Mouse (Mus musculus): ENCODE measurements at regions not wholly inside any gene's neighbourhood (a gene's known extent, or its start where the extent isn't known, plus 50 kb on each side); places are given as distances from the start of the nearest gene placed in this dataset.

- Histone ChIP-seq H3K27me3 (replicated peaks; ENCODE audit: control insufficient read depth, insufficient read depth, low read length) (no peaks in the 10 kb centered on the region), H3K4me3 (ENCODE audit: low read length) (no peak overlapping the region), H3K9ac (ENCODE audit: low read depth, low read length) (no peak overlapping the region), H3K36me3 (ENCODE audit: control insufficient read depth, insufficient read depth, low read length) (no peaks in the 10 kb centered on the region), H3K4me2 (ENCODE audit: low read length) (no peak overlapping the region), H3K27ac (ENCODE audit: low read depth, low read length) (no peak overlapping the region), H3K4me1 (ENCODE audit: control insufficient read depth, insufficient read depth, low read depth, low read length) (no peaks in the 10 kb centered on the region), H3K9me3 (ENCODE audit: control insufficient read depth, low read length) (no peaks in the 10 kb centered on the region)
- 86% methylated on average over 1 of the region's 1 CpGs for WGBS
- ATAC-seq = no peak
Observed at GRCm38 (mm10) chr9:98091105-98091504, 58.1 kb upstream of the Clstn2 start.

- H3K36me3 ChIP-seq (ENCODE audit: control insufficient read depth, insufficient read depth, low read length) = no peaks in the 10 kb centered on the region
- no peak overlapping the region for H3K27ac ChIP-seq (ENCODE audit: low read depth, low read length)
- no peak overlapping the region for H3K4me2 ChIP-seq (ENCODE audit: low read length)
- H3K4me1 ChIP-seq (ENCODE audit: control insufficient read depth, insufficient read depth, low read depth, low read length) = no peaks in the 10 kb centered on the region
- ATAC-seq = no peak
- no peak overlapping the region for H3K9ac ChIP-seq (ENCODE audit: low read depth, low read length)
- no peak overlapping the region for H3K4me3 ChIP-seq (ENCODE audit: low read length)
- H3K27me3 ChIP-seq (replicated peaks; ENCODE audit: control insufficient read depth, insufficient read depth, low read length) = no peaks in the 10 kb centered on the region
- H3K9me3 ChIP-seq (ENCODE audit: control insufficient read depth, low read length) = no peaks in the 10 kb centered on the region
- 82% methylated on average over 10 of the region's 10 CpGs for WGBS
Observed at GRCm38 (mm10) chr9:98095064-98095790, 62.2 kb upstream of the Clstn2 start.

GRCm38 (mm10) chr9:98123390-98123789 is 90.4 kb upstream of the Clstn2 start:
- Histone ChIP-seq H3K9me3 (ENCODE audit: control insufficient read depth, low read length) (no peaks in the 10 kb centered on the region), H3K9ac (ENCODE audit: low read depth, low read length) (no peak overlapping the region), H3K4me3 (ENCODE audit: low read length) (no peak overlapping the region), H3K4me2 (ENCODE audit: low read length) (no peak overlapping the region), H3K27ac (ENCODE audit: low read depth, low read length) (no peak overlapping the region), H3K4me1 (ENCODE audit: control insufficient read depth, insufficient read depth, low read depth, low read length) (no peaks in the 10 kb centered on the region), H3K36me3 (ENCODE audit: control insufficient read depth, insufficient read depth, low read length) (no peaks in the 10 kb centered on the region), H3K27me3 (replicated peaks; ENCODE audit: control insufficient read depth, insufficient read depth, low read length) (no peaks in the 10 kb centered on the region)
- ATAC-seq = no peak
- 56% methylated on average over 6 of the region's 6 CpGs for WGBS

- ATAC-seq = no peak
- Histone ChIP-seq H3K4me2 (ENCODE audit: low read length) (no peak overlapping the region), H3K4me3 (ENCODE audit: low read length) (no peak overlapping the region), H3K27ac (ENCODE audit: low read depth, low read length) (no peak overlapping the region), H3K9me3 (ENCODE audit: control insufficient read depth, low read length) (no peaks in the 10 kb centered on the region), H3K36me3 (ENCODE audit: control insufficient read depth, insufficient read depth, low read length) (no peaks in the 10 kb centered on the region), H3K9ac (ENCODE audit: low read depth, low read length) (no peak overlapping the region), H3K4me1 (ENCODE audit: control insufficient read depth, insufficient read depth, low read depth, low read length) (no peaks in the 10 kb centered on the region), H3K27me3 (replicated peaks; ENCODE audit: control insufficient read depth, insufficient read depth, low read length) (no peaks in the 10 kb centered on the region; the same call in 1 of the 2 replicates)
- 79% methylated on average over 4 of the region's 4 CpGs for WGBS
Observed at GRCm38 (mm10) chr9:98129596-98129995, 96.6 kb upstream of the Clstn2 start.

- peak; percentile 76 for ATAC-seq
- no peaks in the 10 kb centered on the region for H3K9me3 ChIP-seq (ENCODE audit: control insufficient read depth, low read length)
- no peaks in the 10 kb centered on the region for H3K4me1 ChIP-seq (ENCODE audit: control insufficient read depth, insufficient read depth, low read depth, low read length)
- H3K36me3 ChIP-seq (ENCODE audit: control insufficient read depth, insufficient read depth, low read length) = no peaks in the 10 kb centered on the region
- H3K9ac ChIP-seq (ENCODE audit: low read depth, low read length) = no peak overlapping the region
- no peaks in the 10 kb centered on the region; the same call in 1 of the 2 replicates for H3K27me3 ChIP-seq (replicated peaks; ENCODE audit: control insufficient read depth, insufficient read depth, low read length)
- H3K4me2 ChIP-seq (ENCODE audit: low read length) = no peak overlapping the region
- no peak overlapping the region for H3K4me3 ChIP-seq (ENCODE audit: low read length)
- 60% methylated on average over 5 of the region's 5 CpGs for WGBS
- no peak overlapping the region for H3K27ac ChIP-seq (ENCODE audit: low read depth, low read length)
Observed at GRCm38 (mm10) chr9:98130849-98131248, 97.9 kb upstream of the Clstn2 start.

DNA sequence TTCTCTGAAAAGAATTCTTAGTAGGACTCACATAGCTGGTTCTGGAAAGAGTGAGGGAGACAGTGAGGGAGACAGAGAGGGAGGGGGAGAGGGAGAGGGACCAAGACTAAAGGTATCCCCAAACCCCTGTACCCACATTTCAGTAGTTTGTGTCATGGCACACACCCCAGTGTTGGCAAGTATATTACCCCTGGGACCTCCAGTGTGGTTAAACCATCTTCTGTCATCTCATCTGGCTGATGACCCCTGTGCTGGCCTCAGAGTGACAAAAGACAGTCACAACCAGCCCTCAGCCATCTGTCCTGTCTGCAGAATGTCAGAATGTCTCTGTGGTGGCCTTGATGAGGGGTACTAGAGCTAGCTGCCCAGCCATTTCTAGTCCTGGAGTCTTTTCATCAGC is 107.6 kb upstream of the Clstn2 start:
- H3K4me1 ChIP-seq (ENCODE audit: control insufficient read depth, insufficient read depth, low read depth, low read length) = no peaks in the 10 kb centered on the region
- no peak overlapping the region for H3K4me3 ChIP-seq (ENCODE audit: low read length)
- no peak overlapping the region for H3K27ac ChIP-seq (ENCODE audit: low read depth, low read length)
- no peaks in the 10 kb centered on the region for H3K27me3 ChIP-seq (replicated peaks; ENCODE audit: control insufficient read depth, insufficient read depth, low read length)
- no peaks in the 10 kb centered on the region for H3K36me3 ChIP-seq (ENCODE audit: control insufficient read depth, insufficient read depth, low read length)
- H3K9me3 ChIP-seq (ENCODE audit: control insufficient read depth, low read length) = no peaks in the 10 kb centered on the region
- ATAC-seq = no peak
- H3K4me2 ChIP-seq (ENCODE audit: low read length) = no peak overlapping the region
- H3K9ac ChIP-seq (ENCODE audit: low read depth, low read length) = no peak overlapping the region

GRCm38 (mm10) chr9:98142121-98142520 is 109.1 kb upstream of the Clstn2 start:
- H3K9ac ChIP-seq (ENCODE audit: low read depth, low read length) = no peak overlapping the region
- no peak for ATAC-seq
- 64% methylated on average over 7 of the region's 7 CpGs for WGBS
- H3K4me3 ChIP-seq (ENCODE audit: low read length) = no peak overlapping the region
- H3K27ac ChIP-seq (ENCODE audit: low read depth, low read length) = no peak overlapping the region
- H3K4me2 ChIP-seq (ENCODE audit: low read length) = no peak overlapping the region
- no peaks in the 10 kb centered on the region for H3K36me3 ChIP-seq (ENCODE audit: control insufficient read depth, insufficient read depth, low read length)
- H3K4me1 ChIP-seq (ENCODE audit: control insufficient read depth, insufficient read depth, low read depth, low read length) = no peaks in the 10 kb centered on the region
- no peaks in the 10 kb centered on the region for H3K27me3 ChIP-seq (replicated peaks; ENCODE audit: control insufficient read depth, insufficient read depth, low read length)
- H3K9me3 ChIP-seq (ENCODE audit: control insufficient read depth, low read length) = no peaks in the 10 kb centered on the region

- no peaks in the 10 kb centered on the region for H3K36me3 ChIP-seq (ENCODE audit: control insufficient read depth, insufficient read depth, low read length)
- H3K4me2 ChIP-seq (ENCODE audit: low read length) = no peak overlapping the region
- no peaks in the 10 kb centered on the region for H3K27me3 ChIP-seq (replicated peaks; ENCODE audit: control insufficient read depth, insufficient read depth, low read length)
- ATAC-seq = no peak
- WGBS = 79% methylated on average over 5 of the region's 5 CpGs
- H3K9me3 ChIP-seq (ENCODE audit: control insufficient read depth, low read length) = no peaks in the 10 kb centered on the region
- no peak overlapping the region for H3K27ac ChIP-seq (ENCODE audit: low read depth, low read length)
- no peak overlapping the region for H3K9ac ChIP-seq (ENCODE audit: low read depth, low read length)
- H3K4me3 ChIP-seq (ENCODE audit: low read length) = no peak overlapping the region
- no peaks in the 10 kb centered on the region for H3K4me1 ChIP-seq (ENCODE audit: control insufficient read depth, insufficient read depth, low read depth, low read length)
Observed at GRCm38 (mm10) chr9:98146901-98147300, 113.9 kb upstream of the Clstn2 start.

DNA sequence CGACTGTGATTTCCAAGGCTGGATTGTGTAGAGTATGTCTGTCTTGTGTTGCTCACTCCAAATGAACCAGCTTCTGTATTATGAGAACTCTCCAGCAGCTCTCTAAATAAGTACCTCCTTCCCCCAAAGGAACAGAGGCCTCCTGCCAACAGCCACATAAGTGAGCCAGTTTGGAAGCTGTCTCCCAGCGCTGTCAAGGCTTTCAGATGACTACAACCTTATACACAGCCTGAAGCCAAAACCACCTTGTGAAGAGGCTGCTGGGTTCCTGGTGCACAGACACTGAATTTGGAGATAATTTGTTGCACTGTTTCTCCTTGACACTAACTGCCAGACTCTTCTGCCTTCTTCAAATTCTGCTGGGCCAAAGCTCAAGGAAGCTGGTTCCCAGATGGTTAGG is 125.4 kb upstream of the Clstn2 start:
- no peak overlapping the region for H3K9ac ChIP-seq (ENCODE audit: low read depth, low read length)
- H3K9me3 ChIP-seq (ENCODE audit: control insufficient read depth, low read length) = no peaks in the 10 kb centered on the region
- H3K27ac ChIP-seq (ENCODE audit: low read depth, low read length) = no peak overlapping the region
- 91% methylated on average over 2 of the region's 2 CpGs for WGBS
- no peak overlapping the region for H3K4me3 ChIP-seq (ENCODE audit: low read length)
- H3K27me3 ChIP-seq (replicated peaks; ENCODE audit: control insufficient read depth, insufficient read depth, low read length) = no peaks in the 10 kb centered on the region
- no peak overlapping the region for H3K4me2 ChIP-seq (ENCODE audit: low read length)
- no peak for ATAC-seq
- no peaks in the 10 kb centered on the region for H3K36me3 ChIP-seq (ENCODE audit: control insufficient read depth, insufficient read depth, low read length)
- H3K4me1 ChIP-seq (ENCODE audit: control insufficient read depth, insufficient read depth, low read depth, low read length) = no peaks in the 10 kb centered on the region

- 26% methylated on average over 5 of the region's 5 CpGs for WGBS
- Histone ChIP-seq H3K4me2 (ENCODE audit: low read length) (no peak overlapping the region), H3K36me3 (ENCODE audit: control insufficient read depth, insufficient read depth, low read length) (no peaks in the 10 kb centered on the region), H3K27ac (ENCODE audit: low read depth, low read length) (no peak overlapping the region), H3K4me1 (ENCODE audit: control insufficient read depth, insufficient read depth, low read depth, low read length) (no peaks in the 10 kb centered on the region), H3K9me3 (ENCODE audit: control insufficient read depth, low read length) (no peaks in the 10 kb centered on the region), H3K4me3 (ENCODE audit: low read length) (no peak overlapping the region), H3K27me3 (replicated peaks; ENCODE audit: control insufficient read depth, insufficient read depth, low read length) (no peaks in the 10 kb centered on the region), H3K9ac (ENCODE audit: low read depth, low read length) (no peak overlapping the region)
- ATAC-seq = no peak
Observed at GRCm38 (mm10) chr9:98164489-98164888, 122.7 kb upstream of the Nmnat3 start.

Measured in hindbrain, embryonic 16.5 days (tissue).